Mouse (Mus musculus) adrenal gland, postnatal 14 days (tissue): Measurements from ENCODE around the gene Adgre1. TPM values are rescaled to one million over a fixed set of nuclear protein-coding genes. Genes with fewer than 3 reads are reported as not detected.
"Not testable (repeated sequence)": the region's sequence is repeated elsewhere in the genome, so short reads cannot be mapped to it uniquely, and the experiment has no call there.

Source experiments
- DNase-seq: peaks from one replicate; pipeline ENCODE4 v3.0.0; 2021; ENCODE audit warnings: mixed read lengths
- long read RNA-seq, 2 experiments: library from polyadenylated mRNA; stranded (forward); transcript quantifications; one replicate each; pipeline ENCODE4 v2.0.0; 2021
- total RNA-seq: library from RNA; stranded (reverse); gene quantifications from 2 replicates; pipeline ENCODE4 v1.2.3, GENCODE M21; 2021

Gene Adgre1
- 4.8 and 5.9 TPM in 2 replicates for total RNA-seq
- long read RNA-seq, experiment 1, partial matches to known transcripts, result 0 of 2 reads
- long read RNA-seq, experiment 1, other reads (novel, unspliced or antisense), result 1 of 2 reads
- long read RNA-seq, experiment 2, partial matches to known transcripts, result 0 of 1 reads
- long read RNA-seq, experiment 2, other reads (novel, unspliced or antisense), result 0 of 1 reads

DNA sequence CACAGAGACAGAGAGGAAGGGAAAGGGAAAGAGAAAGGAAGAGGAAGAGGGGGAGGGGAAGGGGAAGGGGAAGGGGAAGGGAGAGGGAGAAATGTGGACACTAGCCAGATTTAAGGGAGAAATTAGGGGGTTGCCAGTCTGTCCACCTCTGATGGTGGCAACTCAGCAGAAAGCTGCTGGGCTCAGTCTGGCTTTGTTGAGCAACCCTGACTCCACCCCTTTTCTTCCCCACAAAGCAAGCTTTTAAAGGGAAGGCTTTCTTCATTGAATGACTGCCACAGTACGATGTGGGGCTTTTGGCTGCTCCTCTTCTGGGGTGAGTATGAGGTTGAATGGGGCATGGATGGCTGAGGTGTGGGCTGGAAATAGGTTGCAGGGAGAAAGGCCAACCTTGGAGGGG is at the start of gene Adgre1:
Gene Adgre1, plus strand, starts transcription at position 251 of the 400 bp plus-strand sequence.
- no peak for DNase-seq

DNA sequence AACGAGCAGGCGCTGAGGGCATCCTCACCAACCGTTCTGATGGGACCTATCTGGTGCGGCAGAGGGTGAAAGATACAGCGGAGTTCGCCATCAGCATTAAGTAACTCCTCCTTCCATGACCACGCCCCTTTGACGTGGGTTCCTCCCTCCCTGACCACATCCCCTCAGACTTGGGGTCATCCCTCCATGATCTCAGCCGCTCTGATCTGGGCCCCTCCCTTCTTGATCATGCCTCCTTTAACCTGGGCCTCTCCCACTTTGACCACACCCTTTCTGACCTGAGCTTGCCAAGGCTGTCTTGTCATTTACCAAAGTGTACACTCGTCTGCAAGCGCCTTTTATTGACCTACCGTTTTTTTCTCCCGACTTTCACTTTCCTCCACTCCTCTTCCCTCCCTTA is 46.7 kb upstream of the Adgre1 start:
- no peak for DNase-seq

DNA sequence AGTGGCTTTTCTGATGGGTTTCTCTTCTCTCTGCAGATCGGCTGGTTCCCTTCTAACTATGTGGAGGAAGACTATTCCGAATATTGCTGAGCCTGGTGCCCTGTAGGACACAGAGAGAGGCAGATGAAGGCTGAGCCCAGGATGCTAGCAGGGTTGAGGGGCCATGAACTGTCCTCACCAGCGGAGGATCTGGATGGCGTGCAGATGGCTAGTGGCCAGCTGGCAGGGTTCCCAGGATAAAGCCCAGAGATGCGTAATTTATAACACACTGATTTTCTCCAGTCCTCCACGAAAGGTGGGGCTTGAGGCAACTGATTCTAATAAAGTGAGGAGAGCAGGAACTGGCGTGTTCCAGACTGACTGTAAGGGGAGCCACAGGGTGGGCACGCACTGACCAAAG is 30.9 kb upstream of the Adgre1 start:
- peak; percentile 91 for DNase-seq

DNA sequence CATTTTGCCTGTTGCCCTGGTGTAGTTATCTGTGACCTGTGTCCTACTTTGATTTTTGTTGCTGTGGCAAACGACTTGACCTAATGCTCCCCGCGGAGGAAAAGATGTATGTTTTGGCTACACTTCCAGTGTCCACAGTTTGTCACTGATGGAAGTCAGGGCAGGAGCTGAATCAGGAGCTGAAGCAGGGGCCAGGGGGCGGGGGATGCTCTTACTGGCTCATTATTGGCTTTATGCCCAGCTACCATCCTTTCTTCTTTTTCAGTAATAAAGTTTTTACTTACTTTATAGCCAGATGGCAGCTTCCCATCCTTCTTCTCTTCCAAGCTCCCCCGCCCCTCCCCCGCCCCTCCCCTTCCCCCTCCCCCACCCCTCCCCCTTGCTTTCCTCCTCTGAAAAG is 29.5 kb upstream of the Adgre1 start:
- DNase-seq, result no peak

DNA sequence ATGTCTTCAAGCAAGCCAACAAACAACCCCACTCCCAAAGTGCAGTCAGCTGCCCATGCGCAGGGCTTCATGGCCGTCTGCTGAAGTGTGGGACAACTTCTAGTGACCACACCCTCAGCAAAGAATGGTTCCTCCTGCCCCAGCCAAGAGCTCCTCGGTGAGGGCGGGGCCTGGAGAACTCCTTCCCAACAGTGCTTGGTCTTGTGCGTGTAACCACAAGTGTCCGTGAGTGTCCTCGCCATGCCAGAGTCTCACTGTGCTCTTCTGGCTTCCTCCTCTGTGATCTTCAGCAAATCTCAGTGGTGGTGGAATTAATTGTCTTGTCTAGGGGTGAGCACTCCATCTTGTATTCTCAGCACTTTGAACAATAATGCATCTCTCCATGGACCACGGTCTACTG is 27.5 kb upstream of the Adgre1 start:
- no peak for DNase-seq

DNA sequence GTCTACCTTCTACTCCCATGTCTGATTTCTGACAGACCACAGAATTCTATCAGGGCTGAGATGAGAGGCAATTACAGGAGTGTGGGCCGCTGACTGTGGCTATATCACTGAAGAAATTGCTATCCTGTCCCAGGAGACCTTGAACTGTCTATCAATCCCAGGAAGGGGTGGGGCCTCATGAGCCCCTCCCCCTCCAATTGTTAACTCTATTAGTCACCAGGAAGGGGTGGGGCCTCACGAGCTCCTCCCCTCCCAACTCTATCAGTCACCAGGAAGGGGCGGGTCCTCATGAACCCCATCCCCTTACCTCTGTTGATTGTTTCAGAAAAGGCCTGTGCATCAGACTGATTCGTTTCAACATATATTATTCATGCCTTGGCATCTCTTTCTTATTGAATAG is 26.2 kb upstream of the Adgre1 start:
- peak; percentile 11 for DNase-seq

DNA sequence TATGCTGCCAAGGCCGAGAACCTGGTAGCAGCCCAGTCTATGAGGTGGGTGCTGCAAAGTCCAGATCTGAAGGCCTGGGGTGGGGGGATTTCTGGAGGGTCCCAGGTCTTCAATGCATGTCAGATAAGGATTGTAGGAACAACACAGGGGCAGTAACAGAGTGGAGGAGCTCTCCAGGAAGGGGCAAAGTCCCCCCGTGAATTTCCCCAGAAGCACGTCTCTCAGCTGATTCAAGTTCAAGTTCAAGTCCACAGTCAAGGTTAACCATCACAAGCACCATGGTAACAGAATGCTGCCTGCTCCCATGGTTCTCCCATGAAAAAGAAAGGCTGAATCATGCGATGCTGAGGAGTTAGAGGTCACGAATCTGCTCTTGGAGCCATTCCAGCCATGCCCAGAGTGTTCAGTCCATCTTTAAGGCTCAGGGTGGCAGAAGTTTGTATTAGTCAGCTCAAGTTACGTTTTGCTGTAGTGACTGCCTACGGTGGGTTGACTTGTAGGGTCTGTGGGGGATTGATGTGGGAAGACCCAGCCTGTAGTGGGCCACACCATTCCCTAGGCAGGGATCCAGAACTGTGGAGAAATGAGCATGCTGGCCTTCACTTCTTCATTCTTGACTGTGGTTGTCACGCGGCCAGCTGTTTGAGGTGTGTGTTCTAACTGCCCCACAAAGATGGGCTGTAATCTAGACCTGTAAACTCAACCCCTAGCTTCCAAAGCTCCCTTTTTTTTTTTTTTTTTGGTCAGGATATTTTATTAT is 24.3 kb upstream of the Adgre1 start:
- peak; percentile 67 for DNase-seq

DNA sequence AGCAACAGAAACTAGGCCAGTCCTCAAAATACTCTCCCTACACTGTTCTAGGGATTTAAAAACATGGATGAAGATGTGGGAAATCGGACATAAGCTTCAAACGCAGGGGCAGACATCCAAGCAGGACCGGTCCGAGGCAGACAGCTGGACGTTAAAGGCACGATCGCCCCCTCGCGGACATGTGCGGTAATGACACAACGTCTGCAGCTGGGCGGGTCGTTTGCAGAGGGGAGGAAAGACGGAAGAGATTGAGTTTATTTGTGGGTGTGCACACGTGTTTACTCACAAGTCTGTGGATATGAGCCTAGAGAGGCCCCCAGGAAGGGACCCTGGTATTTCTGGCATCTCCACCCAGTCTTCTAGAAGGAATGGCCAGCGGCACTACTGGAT is 23.7 kb upstream of the Adgre1 start:
- DNase-seq, result peak; percentile 92

DNA sequence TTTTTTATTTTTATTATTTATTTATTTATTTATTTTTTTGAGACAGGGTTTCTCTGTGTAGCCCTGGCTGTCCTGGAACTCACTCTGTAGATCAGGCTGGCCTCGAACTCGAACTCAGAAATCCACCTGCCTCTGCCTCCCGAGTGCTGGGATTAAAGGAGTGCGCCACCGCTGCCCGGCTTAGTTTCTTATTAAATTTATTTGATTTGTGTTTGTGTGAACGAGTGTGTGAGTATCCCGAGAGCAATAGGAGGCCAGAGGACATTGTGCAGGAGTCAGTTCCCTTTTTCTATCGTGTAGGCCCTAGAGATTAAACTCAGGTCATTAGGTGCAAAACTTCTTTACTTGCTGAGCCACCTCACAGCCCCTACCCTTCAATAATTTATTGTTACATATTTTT is 23.3 kb upstream of the Adgre1 start:
- not testable (repeated sequence) for DNase-seq

DNA sequence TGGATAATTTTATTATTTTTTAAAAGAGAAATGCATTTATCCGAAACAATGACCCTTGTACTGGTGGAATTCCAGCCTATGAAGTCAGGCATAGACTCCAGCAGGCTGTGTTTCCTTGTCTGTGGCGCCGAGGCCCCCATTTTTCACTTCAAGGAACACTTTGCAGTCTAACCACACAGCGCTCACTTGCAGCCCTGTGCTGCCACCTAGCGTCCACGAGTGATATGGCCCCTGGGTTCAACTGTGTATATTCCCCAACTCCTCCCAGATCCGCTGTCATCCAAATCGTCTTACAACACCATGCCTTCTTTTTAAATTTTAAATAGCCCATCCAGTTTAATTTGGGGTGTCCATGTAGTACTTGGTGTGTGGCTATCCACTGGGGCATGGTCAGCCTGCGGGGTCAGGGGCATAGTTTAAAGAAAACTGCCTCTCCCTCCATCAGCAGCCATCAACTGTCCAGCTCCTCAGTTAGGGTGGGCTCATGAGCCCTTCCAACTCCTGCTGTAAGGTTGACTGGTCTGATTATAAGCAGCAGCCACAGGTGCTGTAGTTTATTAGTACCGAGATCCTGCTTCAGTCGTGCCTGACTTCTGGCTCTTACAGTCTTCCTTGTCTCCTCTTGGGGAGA is 22.7 kb upstream of the Adgre1 start:
- DNase-seq, result peak; percentile 92

DNA sequence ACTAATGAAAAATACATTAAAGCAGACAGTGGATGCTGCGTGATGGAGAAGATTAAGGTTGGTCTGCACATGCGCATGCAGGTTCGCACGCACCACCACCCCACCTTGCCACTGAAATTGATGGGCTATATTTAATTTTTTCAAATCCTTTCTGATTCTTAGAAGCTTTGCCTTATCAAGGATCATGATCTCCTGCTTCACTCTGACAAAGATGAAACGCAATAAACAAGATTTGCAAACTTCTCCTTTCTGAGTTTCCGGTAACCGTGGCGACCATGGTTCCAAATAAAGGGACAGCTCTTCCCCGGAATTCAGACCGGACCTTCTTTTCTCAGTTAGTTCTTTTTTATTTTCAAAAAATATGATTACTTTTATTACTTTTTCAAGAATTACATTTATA is 20.5 kb upstream of the Adgre1 start:
- DNase-seq, result peak; percentile 23

DNA sequence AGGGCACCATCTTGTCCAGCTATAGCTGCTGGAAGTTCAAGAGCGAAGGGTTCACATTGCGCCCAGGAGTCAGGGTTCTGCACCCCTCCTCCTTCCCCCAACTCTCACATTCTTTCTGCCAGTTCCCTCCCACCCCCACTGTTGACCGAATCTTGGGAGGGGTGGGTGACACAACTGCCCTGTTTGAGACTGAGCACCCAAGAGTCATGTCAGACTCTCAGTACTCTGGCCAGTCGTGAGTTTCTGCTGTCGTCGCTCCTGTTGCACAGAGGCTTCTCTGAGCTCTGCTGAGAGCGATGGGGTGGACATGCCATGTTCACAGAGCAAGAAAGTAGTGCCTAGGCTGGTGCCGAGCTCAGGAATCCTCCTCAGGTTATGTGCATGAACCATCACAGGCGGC is 19.2 kb upstream of the Adgre1 start:
- DNase-seq, result no peak

DNA sequence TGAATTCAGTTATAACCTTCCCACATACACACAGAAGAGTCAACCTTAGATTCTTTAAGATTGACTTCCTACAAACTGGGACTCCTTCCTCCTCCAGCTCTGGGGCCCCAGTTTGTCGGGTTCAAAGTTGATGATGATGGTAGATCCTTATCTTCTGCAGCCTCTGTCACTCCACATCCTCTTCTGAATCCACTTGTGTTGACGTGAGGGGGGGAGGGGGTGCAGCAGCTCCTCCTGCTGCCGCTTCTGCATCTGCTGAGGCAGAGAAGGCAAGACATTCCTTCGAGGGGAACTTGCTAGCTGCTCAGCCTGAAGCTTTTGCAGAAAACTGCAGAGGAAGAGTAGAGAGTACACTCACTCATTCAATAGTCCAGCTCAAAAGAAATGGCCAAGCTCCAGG is 16.9 kb upstream of the Adgre1 start:
- no peak for DNase-seq

DNA sequence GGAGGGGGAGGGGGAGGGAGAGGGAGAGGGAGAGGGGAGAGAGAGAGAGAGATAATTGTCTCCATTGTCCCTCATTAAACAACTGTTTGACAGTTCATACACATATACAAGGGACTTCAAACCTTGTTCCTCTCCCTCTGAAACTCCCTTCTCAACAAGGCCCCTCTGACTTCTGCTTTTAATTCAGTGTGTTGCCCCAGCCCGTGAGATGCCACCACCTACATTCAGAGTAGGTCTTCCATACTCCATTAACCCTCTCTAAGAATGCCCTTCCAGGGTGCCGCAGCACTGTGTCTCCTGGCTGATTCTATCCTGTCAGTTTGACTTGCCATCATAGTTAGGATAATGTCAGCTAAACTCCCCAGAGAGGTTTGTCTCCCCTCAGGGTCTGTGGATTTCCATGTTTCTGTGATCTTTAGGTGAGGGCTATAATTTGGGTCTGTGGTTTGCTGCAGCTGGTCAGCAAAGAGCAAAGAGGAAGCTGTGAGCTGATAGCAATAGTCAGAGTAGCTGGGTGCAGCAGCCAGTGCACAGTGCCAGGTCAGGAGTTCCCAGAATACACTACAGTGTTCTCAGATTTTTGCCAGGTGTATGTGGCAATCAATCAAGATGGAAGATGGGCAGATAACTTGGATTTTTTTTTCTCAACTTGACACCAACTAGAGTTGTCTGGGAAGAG is 14.3 kb upstream of the Adgre1 start:
- no peak for DNase-seq

DNA sequence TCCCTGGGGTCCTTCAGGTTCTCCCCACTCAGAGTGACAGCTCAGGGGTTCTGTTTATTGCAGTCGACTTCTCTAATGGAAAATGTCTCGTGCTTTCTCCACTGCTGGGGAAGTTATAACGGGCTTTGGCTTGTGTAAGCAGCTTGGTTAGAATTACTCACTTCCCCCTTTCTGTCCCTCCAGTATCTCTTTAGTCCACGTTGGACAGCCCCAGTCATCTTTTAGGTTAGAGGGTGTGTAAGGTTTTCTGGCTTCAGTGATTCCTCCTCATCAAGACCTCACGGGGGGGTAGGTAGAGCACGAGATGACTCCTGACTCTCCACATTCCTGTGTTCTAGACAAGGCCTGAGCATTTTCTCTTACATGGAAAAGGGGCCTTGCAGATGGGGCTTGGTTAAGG is 11.5 kb upstream of the Adgre1 start:
- no peak for DNase-seq

DNA sequence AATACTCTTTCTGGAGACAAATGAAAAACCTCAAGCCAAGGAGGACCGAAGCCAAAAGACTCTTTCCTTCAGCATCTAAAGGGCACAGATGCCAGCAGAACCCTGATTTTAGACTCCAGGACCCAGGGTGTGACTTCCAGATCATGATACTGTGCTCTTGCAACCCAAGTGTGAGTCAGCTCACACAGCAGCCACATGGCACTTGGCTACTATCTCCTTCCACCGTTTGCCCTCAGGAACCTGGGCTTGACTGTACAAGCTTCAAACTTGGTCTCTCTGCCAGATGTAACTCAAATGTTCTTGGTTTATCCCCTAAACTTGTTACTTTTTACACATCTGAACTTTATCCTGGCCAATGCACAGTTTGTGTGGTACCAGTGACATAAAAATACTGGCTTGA is 10.7 kb upstream of the Adgre1 start:
- no peak for DNase-seq

DNA sequence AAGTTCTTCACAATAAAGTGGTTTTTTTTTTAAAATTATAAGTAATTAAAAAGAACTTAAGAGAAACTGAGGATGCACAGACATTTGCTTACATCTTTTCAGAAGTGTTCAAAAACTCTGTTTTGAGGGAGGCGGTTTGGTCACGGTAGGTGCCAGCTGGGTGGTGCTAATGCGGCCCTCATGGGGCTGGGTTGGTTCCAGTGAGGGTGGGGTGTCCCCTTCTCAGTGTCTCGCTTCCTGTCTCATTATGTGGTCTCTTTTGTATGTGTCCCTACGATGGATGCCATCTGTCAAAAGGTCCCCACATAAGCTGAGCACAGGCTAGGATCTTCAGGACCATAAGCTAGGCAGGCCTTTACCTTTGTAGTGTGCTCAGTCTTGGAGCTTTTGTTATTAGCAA is 9.4 kb upstream of the Adgre1 start:
- no peak for DNase-seq

DNA sequence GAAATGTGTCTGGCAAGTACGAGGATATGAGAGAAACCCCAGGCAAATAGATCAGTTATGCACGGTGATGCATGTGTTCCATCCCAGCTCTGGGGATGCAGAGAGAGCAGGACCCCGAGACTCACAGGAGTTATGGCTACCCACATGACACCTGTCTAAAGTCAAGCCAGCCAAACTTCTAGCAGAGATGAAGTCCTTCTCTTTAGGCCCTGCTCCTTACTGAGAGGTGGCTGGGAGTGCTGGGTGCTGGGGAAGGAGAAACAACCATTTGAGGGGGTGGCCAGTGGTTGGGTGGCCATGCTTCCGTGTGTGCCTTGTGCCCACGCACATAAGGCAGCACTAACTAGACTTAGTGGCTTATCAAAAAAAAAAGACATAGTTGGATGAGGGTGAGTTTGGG is 8.3 kb upstream of the Adgre1 start:
- no peak for DNase-seq

DNA sequence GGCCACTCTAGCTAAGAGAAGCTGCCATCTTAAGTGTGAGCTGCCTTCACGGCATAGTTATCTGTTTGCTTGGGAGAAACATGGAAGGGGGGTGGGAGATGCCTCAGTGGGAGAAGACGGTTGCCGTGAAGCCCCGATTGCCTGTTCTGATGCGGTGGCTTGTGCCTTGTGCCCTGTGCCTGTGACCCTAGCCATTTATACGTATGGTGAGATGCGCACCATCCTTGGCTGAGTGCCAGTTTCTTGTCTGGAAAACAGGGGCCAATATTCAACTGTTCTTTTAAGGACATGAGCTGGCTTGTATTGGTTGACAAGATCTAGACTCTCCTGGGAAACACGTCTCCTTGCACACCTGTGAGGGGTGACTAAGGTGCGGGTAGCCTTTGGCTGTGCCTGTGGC is 7.4 kb upstream of the Adgre1 start:
- DNase-seq, result no peak

DNA sequence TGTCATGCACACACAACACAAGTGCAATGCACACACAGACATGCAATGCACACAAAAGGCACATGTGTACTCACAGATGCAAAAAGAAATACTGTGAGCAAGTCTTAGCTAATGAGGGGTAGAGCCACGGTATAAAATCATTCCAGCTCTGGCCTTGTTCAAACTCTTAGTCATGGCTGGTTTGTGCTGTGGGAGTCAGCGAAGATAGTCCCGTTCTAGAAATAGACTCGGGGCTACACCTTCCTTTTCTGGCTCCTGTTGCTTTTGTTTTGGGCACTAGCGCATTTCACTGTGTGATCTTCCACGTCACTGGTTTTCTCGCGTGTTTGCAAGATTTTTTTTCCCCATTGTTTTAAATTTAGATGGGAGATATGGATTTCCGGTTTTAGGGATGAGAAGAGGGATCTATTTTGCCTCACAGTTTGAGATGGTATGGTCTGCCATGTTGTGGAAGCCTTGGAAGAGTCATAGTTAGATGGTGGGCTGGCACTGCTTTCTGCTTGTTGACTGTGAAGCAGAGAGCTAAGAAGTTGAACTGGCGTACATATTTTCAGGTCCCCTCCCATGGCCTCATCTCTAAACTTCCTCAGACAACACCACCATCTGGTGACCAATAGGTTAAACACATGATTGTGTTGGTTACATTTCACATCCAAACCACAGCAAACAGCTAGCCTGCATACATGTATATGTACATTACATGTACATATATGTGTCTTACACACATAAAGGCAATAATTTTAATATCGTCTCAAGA is 1.2 kb downstream of the Adgre1 start:
- DNase-seq, result no peak
